Mouse (Mus musculus) A20 (cell line): ENCODE data around the gene Doc2b.

Experiments
- DNase-seq: peaks from one replicate; pipeline ENCODE4 v3.0.0-alpha.2; 2011; ENCODE audit warnings: low read depth, low spot score

Gene Doc2b

DNA sequence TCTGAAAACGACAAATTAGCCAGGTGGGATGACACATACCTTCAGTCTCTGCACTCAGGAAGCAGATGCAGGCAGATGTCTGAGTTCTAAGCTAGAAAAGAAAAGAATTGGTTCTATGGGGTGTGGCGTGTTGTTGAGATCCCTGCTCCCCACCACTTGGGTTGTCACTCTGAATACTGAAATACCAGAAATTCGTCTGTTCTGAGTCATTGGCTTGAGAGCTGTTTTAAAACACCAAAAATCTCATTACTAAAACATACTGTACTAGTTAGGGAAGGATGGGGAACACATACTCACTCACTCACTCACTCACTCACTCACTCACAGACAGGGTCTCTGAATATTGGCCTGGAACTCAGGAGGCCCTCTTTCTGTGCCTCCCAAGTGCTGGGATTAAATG, 58.9 kb downstream of the Doc2b start:
- DNase-seq: peak; percentile 48

DNA sequence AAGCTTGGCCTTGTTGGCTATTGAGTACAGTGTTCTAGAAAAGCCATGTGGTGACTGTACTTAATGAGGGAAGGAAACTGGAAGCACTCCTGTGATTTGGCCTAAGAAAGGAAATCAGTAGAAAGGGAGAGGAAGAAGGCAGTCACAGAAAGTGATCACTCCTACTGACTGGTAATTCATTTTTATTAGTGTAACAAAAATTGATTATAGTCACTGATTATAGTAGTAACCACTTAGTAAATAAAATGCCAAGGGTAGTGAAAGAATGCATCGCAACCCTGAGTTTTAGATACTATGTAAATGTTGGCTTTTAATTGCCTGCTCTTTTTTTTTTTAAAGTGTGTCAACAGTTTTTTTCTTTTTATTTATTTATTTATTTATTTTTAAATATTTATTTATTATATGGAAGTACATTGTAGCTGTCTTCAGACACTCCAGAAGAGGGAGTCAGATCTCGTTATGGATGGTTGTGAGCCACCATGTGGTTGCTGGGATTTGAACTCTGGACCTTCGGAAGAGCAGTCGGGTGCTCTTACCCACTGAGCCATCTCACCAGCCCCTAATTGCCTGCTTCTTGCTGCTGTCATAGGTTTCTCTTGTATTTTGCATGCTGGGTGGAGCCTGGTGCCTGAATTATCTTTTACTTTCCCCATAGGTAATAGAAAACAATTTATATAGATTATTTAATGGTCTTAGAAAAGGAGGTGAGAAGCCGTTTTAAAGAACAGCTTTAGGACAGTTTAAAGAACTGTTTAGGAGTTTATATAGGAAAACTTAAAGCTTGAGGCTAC, 60.2 kb downstream of the Doc2b start:
- peak; percentile 50 for DNase-seq

- peak; percentile 78 for DNase-seq
Observed at GRCm38 (mm10) chr11:75733227-75733940, 62.5 kb downstream of the Doc2b start.

- peak; percentile 96 for DNase-seq
Observed at GRCm38 (mm10) chr11:75732434-75733226, 63.2 kb downstream of the Doc2b start, which contains the start of gene Ywhae. Gene Ywhae (plus strand): TSS chr11:75732869.

DNA sequence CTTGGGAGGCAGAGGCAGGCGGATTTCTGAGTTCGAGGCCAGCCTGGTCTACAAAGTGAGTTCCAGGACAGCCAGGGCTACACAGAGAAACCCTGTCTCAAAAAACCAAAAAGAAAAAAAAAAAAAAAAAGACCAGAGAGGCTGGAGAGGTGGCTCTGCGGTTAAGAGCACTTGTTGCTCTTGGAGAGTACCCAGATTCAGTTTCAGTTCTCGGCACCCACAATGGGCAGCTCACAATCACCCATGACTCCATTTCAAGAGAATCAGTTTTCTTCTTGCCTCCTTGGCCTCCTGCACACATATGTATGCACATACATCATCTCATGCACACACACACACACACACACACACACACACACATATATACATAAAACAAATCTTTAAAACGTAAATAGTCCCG, 68.2 kb downstream of the Doc2b start:
- DNase-seq: peak; percentile 54

- no peak for DNase-seq
Observed at GRCm38 (mm10) chr11:75727168-75727567, 68.7 kb downstream of the Doc2b start.

DNA sequence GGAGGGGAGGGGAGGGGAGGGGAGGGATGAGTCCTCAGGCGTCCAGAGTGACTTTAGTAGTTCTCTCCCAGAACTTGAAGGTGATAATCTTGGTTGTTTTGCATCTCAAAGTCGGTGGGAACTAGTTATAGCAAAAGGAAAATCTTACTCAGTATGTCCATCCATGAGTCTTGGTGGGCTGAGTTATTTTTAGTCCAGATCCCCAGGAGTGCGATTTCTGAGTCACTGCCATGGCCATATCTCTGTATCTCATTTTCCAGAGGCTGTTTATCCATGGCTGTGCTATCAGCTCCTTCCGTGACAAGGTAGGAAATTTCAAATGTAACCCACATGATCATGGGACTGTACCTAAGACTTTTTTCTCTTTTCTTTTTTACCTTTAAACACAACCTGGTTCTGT, 73.5 kb downstream of the Doc2b start:
- no peak for DNase-seq
